Mouse (Mus musculus): ENCODE results near the gene Dpp9.
"Not testable (repeated sequence)": the region's sequence is repeated elsewhere in the genome, so short reads cannot be mapped to it uniquely, and the experiment has no call there.

Dpp9 gene

DNA sequence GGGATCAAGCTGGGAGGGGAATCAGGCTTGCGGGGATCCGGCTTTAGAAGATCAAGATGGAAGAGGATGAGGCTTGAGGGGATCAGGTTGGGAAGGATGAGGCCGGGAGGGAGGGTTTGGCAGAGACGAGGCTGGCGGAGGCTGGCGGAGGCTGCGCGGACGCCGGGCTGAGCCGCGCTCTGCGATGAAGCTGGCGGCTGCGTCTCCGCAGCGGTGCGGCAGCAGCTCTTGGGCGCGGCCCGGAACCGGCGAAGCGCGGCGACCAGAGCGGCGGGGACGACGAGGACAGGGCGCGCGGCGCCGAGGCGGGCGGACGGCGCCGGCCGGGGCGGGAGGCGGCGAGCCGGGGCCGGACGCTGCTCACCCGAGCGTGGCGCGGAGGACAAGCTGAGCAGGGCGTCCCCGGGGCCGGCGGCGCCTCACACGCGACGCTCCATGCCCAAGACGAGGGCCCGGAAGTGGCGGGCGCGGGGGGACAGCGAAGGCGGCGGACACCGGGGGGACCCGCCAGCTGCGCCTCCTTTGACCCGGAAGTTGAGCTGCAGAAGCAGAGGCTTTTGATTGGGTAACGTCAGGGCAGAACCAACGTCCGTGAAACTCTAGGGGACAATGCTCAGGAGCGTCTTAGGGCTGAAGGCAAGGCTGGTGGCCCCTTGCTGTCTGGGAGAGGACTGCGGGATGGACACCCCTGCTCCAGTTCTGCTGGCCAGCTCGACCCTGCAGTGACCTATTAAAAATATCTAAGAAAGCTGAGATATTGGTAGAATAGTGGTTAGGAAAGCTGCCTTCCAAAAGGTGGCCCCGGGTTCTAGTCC is at the start of gene Dpp9:
Dpp9 (minus strand) TSS at position 529 of the 815 bp plus-strand sequence.
- peak; percentile 94 for DNase-seq

DNA sequence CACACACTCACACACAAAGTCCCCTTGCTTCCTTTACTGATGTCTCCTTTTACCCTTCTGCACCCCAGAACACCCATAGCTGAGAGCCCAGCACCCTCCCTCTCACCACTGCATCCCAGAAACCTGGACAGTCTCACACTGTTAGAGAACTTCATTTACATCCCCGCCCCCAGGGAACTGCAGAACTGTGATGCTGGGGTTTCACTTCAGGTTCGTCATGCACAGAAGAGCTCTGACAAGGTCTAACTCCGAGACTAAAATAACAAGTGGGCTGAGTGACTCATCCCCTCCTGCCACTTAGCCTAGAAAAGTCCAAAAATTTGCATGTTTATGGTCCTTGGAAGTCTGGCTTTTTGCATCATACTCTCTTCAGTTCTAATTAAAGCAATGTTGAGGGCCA is 47.6 kb upstream of the Dpp9 start:
- DNase-seq = peak; percentile 12

DNA sequence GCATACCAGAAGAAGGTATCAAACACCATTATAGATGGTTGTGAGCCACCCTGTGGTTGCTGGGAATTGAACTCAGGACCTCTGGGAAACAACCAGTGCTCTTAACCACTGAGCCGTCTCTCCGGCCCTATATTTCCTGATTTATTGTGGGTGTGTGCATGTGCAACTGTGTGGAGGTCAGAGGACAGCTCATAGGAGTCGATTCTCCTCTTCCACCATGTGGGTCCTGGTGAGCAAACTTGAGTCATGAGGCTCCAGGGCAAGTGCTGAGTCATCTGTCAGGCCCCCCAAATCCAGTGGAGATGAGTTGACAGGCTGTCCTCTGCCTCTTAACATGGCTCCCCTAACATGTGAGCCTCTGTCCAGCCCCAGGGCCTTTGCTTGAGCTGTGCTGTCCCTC is 47.2 kb upstream of the Dpp9 start:
- no peak for DNase-seq

DNA sequence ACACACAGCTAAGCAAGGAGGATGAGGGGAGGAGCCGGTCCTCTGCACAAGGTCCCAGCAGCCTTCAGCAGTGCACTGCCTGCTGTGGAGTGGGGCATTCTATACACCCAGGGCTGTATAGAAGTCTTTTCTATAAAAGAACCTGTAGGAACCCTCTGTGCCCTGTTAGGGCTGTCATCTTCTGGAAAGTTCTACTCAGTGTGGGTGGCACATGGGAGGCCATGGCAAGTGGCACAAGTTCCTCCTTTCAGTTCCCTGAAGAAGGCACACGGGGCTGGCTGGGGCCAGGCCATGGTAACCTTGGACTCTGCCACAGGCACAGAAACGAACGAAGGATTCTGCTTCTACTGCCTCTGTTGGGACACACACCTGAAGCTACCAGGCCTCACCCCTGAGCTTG is 46.3 kb upstream of the Dpp9 start:
- DNase-seq = peak; percentile 3

DNA sequence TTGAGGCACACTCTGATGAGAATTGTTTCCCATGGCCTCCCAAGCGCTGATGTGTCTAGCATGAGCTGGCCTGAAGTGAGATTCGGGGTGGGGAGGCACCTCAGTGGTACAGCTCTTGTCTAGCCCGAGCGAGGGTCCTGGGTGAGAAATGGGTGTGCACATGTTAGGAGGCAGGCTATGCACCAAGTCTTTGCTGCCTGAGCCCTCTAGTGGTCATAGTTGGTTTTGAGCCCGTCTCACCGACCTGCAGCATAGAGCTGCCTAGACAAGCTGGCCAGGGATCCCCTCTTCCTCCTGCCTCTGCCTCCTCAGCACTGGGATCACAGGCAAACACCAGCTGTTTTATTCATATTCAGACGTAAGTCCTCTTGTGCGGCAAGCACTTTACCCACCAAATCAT is 45.3 kb upstream of the Dpp9 start:
- DNase-seq = peak; percentile 72

DNA sequence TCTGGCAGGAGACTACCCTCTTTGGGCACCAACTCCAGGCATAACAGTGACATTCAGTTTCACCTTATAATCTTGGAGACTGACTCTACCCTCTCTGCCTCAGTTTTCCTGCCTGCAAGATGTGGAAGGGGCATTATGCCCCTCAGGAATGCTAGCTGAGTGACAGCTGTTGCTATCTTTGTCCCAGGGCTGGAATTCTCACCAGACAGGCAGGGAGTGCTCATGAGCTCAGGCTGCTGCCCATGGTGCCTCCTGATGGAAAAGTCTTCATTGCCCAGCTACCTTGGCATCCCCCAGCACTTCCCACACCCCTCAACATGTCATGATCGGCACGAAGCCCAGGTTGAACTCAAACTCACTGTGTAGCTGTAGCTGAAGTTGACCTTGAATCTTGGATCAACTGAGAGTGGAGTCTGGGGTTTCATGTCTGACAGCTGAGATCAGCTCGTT is 44.0 kb upstream of the Dpp9 start:
- DNase-seq = no peak

DNA sequence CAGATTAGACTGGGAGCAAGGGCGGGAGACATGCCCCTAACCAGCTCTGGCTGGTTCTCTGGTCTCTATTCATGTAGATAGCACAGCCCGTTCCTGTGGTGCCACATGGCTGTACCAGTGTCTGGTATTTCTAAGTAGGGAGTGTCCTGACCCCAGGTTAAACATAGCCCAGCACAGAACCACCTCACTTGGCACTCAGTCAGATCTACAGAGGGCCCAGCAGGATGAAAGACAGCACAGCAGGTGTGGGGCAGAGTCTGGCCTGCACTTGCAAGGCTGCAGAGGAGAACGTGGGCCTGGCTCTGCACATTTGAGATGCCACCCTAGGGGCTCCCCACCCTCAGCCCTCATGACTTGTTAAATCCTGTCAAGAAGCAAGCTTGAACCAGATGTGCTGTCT is 42.5 kb upstream of the Dpp9 start:
- DNase-seq = peak; percentile 58

DNA sequence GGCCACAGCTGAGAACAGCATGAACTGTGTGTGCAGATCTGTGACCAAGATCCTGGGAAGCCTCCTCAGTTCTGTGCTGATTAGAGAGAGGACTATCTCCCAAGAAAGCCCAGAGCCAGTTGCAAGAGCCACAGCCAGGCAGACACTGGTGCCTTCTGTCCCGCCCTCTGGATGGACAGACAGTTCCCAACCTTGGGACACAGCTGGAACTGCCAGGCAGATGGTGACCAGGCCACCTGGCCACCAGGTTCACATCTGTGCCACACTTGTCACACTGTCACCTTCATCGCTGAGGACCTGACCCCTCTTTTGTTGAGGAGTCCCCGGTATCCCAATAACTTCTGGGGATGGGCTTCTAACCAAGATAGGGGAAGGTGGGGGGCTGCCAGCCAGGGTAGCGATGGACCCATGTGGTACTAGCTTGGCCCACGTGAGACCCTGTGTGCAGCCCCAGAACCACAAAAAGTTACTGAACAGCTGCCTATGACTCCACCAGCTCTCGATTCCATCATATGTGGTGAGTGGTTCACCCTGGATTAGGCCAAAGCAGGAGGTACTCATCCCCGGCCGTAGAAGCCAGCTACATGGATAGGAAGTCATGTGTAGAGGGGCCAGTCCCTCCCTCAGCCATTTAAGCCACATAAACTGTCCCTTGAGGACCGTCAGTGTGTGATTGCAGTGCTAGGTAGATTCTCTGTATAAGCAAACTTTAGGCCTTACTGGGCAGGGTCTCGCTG is 40.8 kb upstream of the Dpp9 start:
- DNase-seq = no peak

DNA sequence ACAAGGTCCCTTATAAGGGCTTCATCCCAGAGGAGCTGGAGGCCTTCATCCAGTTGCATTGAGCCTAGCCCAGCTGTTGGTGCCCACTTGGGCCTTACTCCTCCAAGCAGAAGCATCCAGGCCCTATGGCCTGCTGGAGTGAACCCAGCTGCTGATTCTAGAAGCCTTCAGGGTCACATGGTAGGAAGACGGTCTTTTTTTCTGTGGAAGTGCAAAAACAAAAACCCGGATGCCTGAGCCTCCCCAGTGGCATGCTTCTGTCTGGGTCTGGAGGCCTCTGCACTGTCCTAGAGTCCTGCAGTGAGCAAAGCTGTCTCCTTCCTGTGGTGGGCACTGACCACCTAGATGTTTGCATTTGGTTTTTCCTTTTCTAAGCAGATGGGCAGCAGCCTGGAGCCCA is 40.1 kb upstream of the Dpp9 start:
- DNase-seq = not testable (repeated sequence)

DNA sequence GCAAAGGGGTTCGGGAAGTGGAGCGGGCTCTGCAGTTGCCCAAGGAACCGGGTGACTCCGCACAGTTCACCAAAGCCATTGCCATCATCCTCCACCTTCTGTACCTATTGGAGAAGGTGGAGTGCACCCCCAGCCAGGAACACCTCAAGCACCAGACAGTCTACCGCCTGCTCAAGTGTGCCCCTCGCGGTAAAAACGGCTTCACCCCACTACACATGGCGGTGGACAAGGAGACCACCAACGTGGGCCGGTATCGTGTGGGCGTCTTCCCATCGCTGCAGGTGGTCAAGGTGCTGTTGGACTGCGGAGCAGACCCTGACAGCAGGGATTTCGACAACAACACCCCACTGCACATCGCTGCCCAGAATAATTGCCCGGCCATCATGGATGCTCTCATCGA is 39.6 kb upstream of the Dpp9 start:
- not testable (repeated sequence) for DNase-seq

DNA sequence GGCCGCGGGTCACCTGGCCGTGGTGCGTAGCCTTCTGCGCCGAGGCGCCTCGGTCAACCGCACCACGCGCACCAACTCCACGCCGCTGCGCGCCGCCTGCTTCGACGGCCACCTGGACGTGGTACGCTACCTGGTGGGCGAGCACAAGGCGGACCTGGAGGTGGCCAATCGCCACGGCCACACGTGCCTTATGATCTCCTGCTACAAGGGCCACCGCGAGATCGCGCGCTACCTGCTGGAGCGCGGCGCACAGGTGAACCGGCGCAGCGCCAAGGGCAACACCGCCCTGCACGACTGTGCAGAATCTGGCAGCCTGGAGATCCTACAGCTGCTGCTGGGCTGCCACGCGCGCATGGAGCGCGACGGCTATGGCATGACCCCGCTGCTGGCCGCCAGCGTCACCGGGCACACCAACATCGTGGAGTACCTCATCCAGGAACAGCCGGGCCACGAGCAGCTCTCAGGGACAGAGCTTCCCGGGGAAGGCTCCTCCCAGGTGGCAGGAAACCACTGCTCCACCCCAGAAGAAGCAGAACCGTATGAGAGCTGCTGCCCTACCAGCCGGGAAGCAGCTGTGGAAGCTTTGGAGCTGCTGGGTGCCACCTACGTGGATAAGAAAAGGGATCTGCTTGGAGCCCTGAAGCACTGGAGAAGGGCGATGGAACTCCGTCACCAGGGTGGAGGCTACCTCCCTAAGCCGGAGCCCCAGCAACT is 38.6 kb upstream of the Dpp9 start:
- peak; percentile 80 for DNase-seq

DNA sequence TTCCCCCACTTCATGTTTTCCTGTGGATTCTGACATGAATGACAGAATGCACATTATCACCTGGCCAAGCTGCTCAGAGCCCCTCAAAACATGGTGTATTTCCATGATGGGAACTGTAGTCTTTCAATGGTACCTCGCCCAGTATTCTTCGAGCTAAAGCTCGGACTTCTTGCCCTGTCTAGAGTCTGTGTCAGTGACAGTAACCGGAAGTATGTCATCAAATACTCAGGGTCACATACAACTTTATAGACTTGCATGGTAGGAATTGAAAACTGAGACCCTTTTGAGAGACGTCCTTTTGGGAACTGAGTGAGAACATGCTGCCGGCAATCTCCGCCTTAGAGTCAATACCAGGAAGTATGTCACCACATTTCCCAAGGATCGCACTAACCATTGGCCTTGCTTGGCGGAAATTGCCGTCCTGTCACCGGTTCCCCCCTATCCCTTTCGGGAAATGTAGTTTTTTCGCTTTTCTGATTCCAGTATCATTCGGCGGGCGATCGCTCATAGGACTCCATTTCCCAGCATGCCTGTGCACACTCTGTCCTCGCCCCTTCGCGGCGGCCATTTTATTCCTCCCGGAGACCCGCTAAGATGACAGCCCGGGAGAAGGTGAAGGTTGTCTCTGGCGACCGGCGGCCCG is 37.7 kb upstream of the Dpp9 start, which contains the start of gene Fem1a:
Fem1a (plus strand) TSS at position 572 of the 643 bp plus-strand sequence.
- peak; percentile 98 for DNase-seq

DNA sequence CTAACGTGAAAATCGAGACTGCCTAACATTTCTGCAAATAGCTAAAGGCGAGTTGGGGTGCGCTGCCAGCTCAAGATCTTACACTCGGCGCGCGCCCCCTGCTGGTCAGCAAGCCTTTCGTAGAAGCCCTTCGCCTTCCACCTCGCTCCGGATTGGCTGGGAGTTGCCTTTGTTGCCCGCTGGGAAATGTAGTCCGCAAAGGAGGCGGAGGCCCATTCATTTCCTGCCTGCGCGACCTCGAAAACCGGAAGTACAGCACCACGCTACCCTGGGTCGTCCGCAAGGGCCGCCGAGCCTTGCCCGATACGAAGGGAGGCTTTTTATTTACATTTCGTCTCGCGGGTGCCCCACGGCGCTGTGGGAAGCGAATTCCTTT is 37.1 kb upstream of the Dpp9 start:
- peak; percentile 98 for DNase-seq

DNA sequence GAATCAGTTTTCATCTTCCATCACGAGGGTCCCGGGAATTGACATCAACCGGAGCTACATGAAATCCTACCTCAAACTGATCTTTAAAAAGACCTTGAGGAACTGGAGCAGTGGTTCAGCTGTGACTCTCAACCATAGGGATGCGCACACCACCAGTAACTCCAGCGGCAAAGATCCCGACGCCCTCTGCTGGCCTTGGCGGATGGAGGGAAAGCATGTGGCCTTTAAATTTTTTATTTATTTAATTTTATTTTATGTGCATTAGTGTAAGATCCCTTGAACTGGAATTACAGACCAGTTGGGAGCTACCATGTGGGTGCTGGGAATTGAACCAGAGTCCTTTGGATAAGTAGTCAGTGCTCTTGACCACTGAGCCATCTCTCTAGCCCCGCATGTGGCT is 36.7 kb upstream of the Dpp9 start:
- peak; percentile 55 for DNase-seq

DNA sequence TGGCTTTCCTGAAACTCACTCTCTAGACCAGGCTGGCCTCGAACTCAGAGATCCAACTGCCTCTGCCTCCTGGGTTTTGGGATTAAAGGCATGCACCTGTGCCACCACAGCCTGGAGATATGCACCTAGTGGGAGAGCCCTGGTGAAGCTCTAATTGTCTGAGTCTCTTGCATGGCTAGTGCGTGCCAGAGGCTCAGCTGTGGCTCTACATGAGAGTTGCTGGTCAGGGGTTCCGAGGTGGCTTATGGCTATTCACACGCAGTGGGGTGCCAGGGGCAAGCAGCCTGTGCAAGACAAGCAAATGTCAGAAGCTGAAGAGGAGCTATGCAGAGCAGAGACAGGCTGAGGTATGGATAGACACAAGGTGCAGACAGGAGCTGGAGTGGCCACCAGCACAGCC is 36.0 kb upstream of the Dpp9 start:
- no peak for DNase-seq

DNA sequence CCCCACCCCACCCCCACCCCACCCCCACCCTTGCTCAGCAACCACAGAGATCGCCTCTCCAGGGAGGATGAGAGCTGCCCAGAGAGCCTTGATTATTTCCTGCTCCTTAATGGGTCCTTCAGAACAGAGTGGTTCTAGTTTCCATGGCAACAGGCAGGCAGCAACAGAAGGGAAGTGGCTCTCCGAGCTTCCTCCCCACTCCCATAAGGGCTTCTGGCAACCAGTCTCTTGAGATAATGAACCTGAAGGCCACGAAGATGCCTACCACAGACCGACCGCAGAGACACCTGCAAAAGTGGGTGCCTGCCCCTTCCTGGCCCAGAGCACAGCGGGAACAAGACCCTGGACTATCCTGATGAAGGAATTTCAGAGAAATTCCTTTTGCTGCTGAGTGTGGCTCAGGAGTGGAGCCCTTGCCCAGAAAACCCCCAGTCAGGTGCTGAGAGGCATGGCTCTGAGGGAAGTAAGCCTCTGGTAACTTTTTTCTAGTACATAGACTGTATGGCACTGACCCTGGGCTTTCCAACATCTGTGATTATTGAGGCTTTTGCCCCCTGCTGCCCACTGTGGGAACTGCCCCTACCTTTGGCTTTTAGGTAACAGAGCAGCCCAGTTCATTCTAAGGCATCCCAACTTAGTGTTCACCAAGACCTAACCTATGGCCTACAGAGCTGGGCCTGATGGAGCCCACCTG is 32.6 kb upstream of the Dpp9 start:
- peak; percentile 67 for DNase-seq

DNA sequence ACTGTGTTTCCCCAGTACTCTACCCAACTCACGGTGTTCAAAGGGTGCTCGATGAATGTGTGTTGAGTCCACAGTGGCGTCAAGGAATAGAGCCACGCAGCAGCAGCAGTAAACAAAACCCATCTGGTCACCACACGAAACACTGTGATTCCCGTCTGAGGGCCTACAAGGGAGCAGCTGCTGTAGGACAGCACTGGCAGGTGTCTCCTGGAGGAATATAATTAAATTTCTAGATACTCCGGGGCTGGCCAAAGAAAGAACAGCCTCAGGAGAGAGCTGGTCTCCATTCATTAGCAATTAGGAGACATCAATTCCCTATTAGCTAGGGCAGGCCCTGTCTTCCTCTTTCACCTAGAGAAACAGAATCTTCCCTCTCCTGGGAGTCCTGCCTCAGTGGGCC is 26.9 kb upstream of the Dpp9 start:
- DNase-seq = no peak

DNA sequence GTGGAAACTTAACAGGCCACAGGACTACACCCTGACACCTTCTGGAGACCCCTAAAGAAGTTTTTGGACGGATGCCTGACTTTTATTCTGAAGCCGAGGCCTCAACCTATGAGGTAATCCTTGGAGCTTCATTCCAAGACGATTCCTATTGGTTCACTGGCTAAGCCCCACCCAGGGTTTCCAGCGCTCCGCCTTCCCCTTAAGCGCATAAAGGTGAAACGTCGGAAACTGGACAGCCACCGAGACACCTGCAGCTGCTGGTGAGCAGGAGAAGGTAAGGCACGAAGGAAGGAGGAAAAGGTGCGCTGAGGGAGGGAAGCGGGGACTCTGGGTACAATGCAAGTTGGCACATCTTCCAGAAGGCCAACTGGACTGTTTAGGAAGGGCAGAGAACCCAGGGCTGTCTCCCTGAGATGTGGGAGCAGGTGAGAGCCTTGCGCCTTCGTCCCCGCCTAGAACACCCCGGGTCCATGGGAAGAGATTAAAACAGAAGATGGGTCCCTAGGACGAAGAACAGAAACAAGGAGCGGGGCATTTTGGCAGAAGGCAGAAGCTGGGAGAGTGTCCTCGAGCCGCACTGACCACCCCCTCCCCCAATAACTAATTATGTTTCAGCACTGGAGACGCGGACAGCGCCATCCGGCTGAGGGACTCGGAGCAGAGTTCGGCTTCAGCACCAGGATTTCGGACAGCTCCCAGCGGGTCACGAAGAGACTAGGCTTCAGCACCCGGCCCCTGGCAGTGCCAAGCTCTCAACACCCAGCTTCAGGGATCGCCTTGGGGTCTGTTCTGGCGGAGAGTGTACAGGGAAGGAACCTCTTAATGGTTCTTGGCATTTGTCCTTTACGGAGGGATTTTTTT is 23.1 kb upstream of the Dpp9 start:
- DNase-seq = no peak

DNA sequence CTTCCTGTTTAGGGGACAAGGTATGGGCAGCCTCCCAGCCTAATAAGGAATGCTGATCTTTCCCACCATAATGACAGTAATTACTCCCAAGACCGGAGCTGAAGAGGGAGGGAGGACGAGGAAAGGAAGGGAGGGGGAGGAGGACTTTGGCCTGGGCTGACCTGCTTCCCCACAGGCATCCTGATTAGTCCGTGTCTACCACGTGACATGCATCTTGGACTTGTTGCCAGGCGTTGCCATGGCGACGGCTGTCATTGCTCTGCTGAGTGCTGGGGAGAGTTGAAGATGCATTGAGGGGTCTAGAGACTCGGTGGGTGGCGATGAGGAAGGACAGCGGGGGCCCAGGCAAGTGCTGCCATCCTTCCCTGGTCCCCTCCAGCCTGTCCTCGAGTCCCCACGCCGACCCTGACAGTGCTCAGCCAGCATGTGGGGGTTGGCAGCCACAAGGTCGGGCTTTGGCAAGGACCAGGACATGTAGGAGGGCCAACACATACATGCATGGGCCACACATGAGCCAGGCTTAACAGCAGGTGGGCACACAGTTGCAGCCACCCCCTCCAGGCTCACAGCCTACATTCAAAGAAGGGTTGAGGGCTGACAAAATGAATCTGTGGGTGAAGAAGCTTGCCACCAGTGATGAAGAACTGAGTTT is 15.2 kb upstream of the Dpp9 start:
- DNase-seq = peak; percentile 68

DNA sequence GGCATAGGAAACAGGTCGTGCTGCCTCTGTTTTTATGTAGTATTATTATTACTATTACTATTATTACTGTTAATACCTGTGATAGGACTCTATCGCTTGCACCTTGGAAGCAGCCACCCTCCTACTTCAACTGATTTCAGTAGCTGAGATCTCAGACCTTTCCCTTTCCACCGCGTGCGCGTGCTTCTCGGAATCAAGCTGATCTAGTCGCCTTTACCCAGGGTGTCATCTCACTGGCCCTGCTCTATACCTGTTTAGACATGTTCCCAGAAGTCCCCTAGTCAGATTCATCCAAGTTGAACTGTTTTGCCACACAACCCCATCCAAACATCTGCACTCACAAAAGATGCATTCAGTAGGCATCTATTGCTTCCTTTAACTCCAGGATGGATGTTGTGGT is 14.7 kb upstream of the Dpp9 start:
- DNase-seq = no peak

DNA sequence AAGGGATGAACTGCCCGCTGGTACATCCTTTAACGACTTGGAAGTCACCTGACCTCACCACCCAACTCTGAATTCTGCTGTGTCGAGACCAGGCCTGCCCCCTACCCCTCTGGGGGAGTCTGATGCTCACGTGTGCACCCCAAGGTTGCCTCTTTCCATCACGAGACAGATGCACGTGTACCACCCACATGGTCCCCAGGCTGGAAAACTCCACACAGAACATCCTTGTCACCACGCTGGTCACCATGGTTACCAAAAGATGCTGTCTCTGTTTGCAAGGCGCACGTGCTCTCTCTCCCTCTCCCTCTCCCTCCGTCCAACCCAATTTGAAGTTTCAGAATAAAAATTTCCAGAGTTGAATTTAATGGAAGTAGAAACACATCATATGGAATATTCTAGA is 11.2 kb upstream of the Dpp9 start:
- DNase-seq = no peak

Measured in kidney, adult 11 months (tissue).